Mouse (Mus musculus): ENCODE data around the gene Tspan12.

- TF ChIP-seq ZKSCAN1 (IDR thresholded peaks at IDR 0.05; ENCODE audit: low read depth, low read length): no peak
- no peak for TF ChIP-seq JUND (IDR thresholded peaks at IDR 0.05; ENCODE audit: low read depth, low read length)
- TF ChIP-seq POLR2A (IDR thresholded peaks at IDR 0.05; ENCODE audit: control insufficient read depth in 1 of 2, insufficient read depth in 1 of 2, low read depth in 1 of 2, low read length in 2 of 2, poor library complexity in 1 of 2): no peak
- TF ChIP-seq GATA1 (IDR thresholded peaks at IDR 0.05; ENCODE audit: low read depth, low read length): no peak
- TF ChIP-seq E2F4 (IDR thresholded peaks at IDR 0.05; ENCODE audit: borderline replicate concordance, low read depth, low read length): no peak
- no peak for TF ChIP-seq ZNF384 (IDR thresholded peaks at IDR 0.05; ENCODE audit: low read depth, low read length)
- TF ChIP-seq BHLHE40 (IDR thresholded peaks at IDR 0.05; ENCODE audit: borderline replicate concordance, low read depth, low read length): no peak
- no peak for TF ChIP-seq ETS1 (IDR thresholded peaks at IDR 0.05; ENCODE audit: low read depth, low read length)
- TF ChIP-seq POLR2AphosphoS5 (IDR thresholded peaks at IDR 0.05; ENCODE audit: borderline replicate concordance, low read depth, low read length): no peak
- no peak for TF ChIP-seq EP300 (IDR thresholded peaks at IDR 0.05; ENCODE audit: low read depth in 1 of 2, low read length in 2 of 2)
- TF ChIP-seq MYB (IDR thresholded peaks at IDR 0.05; ENCODE audit: low read depth, low read length): no peak
- TF ChIP-seq MYC (IDR thresholded peaks at IDR 0.05; ENCODE audit: low read depth, low read length): no peak
- TF ChIP-seq MXI1 (IDR thresholded peaks at IDR 0.05; ENCODE audit: low read depth, low read length): no peak
These were observed 11.2 kb upstream of the Tspan12 start for GRCm38 (mm10) chr6:21863561-21863960.
